Mouse (Mus musculus) left cerebral cortex, adult 18-20 months (tissue): ENCODE results near the gene Basp1. TPM values are rescaled to one million over a fixed set of nuclear protein-coding genes. Genes with fewer than 3 reads are reported as not detected.

Experiments used
- DNase-seq, 2 experiments: peaks; one replicate each; pipeline ENCODE4 v3.0.0; 2021 to 2022; ENCODE audit warnings: low spot score in 2 of 2, mixed read lengths in 1 of 2
- total RNA-seq, 2 experiments: library from RNA; stranded (reverse); gene quantifications; 2 replicates each; pipeline ENCODE4 v1.2.3; 2021

The Basp1 gene
- total RNA-seq, 2 experiments from 2014 or later = 630 to 642 TPM

DNA sequence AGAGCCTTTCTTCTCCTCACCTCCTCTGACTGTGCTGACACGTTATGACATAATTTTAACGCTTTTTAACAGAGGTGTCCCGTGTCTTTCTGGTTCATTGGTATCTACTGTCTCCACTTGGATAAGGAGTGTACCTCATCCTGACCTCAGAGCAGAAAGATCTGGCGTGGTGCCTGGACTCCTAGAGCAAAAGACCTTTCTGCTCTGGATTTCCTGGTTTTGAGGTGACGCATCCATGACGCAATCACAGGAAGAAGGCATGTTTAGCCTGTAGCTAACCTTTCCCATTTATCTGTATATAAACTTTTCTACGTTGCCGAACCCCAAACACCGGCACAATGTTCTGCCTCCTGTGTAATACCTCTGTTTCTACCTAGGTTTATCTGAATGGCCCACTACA lies 6.7 kb upstream of the Basp1 start:
- no peak for DNase-seq

GRCm38 (mm10) chr15:25416367-25416766 lies 2.8 kb upstream of the Basp1 start:
- no peak for DNase-seq

DNA sequence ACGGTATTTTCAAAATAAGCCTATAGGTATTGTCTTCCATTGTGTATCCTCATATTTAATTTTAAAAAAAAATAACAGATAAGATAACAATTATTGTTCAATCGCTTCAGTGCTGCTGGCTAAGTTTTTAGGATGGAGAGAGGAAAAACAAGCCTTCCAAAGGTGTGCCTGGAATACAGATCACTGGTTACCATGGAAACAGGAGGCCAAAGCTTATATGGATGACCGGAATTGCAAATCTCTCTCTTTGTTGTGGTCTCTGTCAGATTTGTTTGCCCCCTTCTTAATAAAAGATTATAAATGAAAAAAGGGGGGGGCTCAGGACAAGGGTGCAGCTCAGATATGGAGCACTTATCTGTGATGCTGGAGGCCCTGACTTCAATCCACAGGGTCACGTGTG lies 2.4 kb upstream of the Basp1 start:
- no peak for DNase-seq

- peak; percentile 91 to 94 for DNase-seq
Observed at GRCm38 (mm10) chr15:25414747-25415119, 1.2 kb upstream of the Basp1 start.

DNA sequence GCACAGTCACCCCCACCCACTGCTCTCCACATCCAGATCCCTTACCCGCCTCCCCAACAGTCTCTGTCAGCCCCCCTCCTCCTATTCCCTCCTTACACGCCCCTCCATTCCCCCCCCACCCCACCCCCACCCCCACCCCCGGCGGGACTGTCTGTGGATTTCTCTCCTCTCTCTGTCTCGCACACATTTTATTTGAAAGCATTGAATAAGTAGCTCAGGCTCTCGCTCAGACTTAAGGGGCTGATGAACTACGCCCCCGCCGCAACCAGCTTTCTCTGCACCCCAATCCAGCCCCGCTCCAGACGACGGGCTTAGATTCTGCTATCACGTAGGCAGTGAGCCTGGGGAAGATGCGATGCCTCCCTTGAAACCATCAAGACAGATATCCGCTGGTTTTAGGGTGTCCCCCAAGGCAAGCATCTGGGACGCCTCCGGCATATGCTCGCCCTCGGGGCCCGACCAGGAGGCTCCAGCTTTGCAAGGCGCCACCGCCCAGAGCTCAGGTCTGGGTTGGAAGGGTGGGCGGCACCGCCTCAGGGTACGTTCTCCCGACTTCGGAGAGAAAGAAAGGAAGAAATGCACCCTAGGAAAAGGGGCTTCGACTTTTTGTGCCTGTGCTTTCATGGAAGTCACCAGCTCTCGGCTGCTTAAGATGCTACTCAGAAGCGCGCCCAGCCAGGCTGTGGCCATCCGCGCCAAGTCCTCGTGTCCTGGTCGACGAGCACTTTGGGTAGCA lies 615 bp upstream of the Basp1 start:
- peak; percentile 40 to 67 for DNase-seq

GRCm38 (mm10) chr15:25412761-25413261 lies 753 bp downstream of the Basp1 start:
- DNase-seq = peak; percentile 25 to 42

DNA sequence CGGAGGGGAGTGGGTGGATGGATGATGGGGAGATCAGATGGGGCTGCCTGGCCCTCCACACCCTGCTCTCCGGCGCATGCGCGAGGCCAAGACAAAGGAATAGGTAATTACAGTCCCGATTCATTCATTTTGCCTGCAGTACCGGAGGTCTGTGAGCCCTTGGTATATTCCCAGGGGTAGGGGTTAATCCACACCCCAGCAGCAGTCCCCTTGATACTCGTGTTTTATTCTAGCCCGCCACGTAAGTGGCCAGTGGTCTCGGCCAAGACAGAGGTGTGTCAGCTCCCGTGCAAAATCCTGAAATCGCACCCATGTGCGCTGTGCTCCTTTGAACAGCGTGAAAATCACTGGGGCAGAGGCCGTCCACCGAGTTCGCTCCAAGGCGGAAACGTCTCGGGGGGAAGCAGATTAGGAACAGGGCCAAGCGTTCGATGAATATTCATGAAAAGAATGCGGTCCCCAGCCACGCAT lies 1.4 kb downstream of the Basp1 start:
- DNase-seq = peak; percentile 65 to 82

- no peak for DNase-seq
Observed at GRCm38 (mm10) chr15:25411461-25411860, 2.1 kb downstream of the Basp1 start.

- DNase-seq = no peak
Observed at GRCm38 (mm10) chr15:25405926-25406325, 7.6 kb downstream of the Basp1 start.

- no peak for DNase-seq
Observed at GRCm38 (mm10) chr15:25403879-25404278, 9.7 kb downstream of the Basp1 start.

DNA sequence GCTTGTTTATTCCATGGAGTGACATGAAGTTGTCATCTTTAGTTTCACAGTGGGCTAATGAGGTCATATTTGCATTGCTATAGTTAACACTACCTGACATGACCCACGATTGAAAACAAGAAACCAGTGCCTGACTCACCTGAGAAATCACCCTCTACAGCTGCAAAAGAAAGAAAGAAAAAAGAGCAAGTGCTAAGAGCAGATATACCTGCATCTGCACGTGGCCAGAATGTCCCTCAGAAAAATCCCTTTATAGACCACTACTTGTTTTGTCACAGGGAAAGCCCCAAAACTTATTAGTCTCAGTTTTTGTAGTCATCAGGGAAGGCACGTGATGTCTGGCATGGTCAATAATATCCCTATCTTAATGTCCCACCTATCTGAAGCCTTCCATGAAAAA lies 11.6 kb downstream of the Basp1 start:
- no peak for DNase-seq

DNA sequence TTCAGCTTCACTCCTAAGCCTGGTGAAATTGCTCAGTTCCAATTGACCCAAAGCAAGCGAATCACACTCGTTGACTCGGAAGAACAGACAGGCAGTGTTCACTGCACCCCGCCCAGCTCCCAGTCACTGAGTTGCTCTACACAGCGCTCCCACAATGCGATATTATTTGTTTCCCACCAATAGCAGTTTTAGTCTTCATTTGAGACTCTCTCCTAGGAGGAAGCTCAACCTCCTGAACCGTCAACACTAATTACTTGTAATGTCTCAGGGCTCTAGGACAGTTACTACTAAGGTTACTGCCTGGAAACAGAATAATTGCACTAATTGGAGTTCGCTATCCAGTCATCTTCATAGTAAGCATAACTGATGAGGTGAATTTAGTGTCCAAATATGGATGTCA lies 13.3 kb downstream of the Basp1 start:
- no peak for DNase-seq

GRCm38 (mm10) chr15:25395912-25396590 lies 17.5 kb downstream of the Basp1 start:
- no peak for DNase-seq

GRCm38 (mm10) chr15:25392525-25393099 lies 21.0 kb downstream of the Basp1 start:
- DNase-seq = no peak

DNA sequence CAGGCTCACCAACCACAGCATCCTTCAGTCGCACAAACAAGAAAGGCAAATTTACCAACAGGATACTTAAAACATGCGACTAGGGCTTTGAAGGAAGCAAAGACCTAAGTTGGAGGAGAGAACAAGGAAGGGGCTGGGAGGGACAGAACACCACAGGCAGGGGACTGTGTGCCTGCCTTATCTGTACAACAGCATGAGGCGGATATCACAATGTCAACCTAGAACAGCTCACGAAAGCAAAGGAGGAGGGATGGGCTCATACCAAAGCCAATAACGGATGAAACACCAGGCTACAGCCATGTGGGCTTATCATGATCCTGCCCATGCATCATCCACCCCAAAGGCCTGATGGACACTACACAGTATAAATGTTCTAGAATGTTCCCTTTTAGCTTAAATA lies 22.4 kb downstream of the Basp1 start:
- DNase-seq = no peak

GRCm38 (mm10) chr15:25387572-25387971 lies 26.0 kb downstream of the Basp1 start:
- no peak for DNase-seq

- DNase-seq = no peak
Observed at GRCm38 (mm10) chr15:25380051-25380450, 33.5 kb downstream of the Basp1 start.

- DNase-seq = peak in 1 of 2 experiments; percentile 55
Observed at GRCm38 (mm10) chr15:25378707-25379106, 34.9 kb downstream of the Basp1 start.

DNA sequence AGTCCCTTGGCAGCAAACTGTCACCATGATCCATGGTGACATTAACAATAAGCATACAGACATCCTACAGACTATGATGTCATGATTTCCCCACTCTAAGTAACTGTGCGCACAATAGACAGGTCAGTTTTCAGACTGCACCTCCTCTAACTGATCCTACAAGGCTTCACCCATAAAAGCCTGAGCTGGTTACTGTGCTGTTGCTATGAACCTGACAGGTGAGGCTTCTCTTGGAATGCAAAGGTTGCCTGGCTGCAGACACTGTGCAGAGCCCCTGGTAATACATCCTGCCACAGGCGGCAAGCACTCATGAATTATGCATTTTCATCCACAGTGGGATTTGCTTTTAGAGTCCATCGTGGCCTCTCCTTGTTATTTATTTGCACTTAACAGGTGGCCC lies 36.6 kb downstream of the Basp1 start:
- DNase-seq = no peak

DNA sequence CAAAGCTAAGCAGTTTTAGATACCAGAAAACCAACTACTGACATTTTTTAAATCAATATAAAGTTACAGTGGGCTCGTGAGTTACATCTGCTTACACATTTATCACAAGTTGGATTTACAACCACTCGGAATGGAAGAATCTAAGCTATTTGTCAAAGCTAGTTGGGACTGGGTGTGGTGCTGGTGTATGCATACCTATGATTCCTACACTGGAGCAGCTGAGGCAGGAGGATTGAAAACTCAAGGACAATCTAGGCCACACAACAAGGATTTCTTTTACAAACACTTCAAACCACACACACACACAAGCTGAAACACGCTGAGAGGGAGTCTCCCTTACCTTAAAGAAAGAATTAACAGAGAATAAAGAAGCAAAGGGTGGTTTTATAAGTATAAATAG lies 40.1 kb downstream of the Basp1 start:
- no peak for DNase-seq

- no peak for DNase-seq
Observed at GRCm38 (mm10) chr15:25369522-25369921, 44.0 kb downstream of the Basp1 start.

DNA sequence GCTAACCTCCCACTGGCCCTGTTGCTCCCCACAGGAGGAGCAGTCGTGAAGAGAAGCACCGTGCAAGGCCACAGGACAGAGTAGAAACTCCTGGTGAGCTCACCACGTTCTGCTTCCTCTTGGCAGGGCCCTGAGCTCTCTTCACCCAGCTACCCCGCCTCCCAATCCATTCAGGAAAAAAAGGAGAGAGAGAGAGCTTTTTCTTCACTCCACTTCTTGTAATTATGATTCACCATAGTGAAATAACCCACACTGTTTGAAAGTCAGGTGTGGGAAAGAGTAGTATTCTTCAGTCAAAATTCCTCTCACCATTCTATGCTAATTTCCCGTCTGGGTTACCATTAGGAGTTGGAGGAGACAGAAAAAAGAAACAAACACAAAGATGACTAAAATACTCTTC lies 48.1 kb downstream of the Basp1 start:
- no peak for DNase-seq
